Mouse (Mus musculus) C2C12 (cell line): Measurements from ENCODE around the gene Rxrg.

Source experiments
- CTCF ChIP-seq: IDR thresholded peaks from one replicate; pipeline ENCODE4 v1.5.1; 2011; ENCODE audit not compliant: control insufficient read depth, insufficient read depth, insufficient read length
- MYOD1 ChIP-seq: IDR thresholded peaks from one replicate; pipeline ENCODE4 v1.6.1; 2011; ENCODE audit warnings: low read depth; ENCODE audit not compliant: control insufficient read depth, insufficient read length

DNA sequence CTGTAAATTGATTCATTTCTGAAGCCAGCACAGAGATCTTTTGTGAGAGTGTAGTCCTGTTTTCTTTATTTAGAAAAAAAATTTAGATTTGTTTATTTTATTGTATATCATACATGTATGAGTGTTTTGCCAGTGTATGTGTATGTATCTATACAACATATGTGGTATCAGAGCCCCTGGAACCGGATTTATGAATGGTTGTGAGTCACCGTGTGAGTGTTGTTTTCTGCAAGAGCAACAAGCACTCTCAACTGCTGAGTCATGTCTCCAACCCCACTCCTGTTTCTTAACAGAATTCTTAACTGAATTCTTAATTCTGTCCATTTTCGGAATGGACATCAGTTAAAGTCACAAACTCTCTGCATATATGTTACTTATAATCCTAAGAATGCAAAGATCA lies 19.1 kb upstream of the Rxrg start:
- TF ChIP-seq CTCF (no peak), MYOD1 (no peak)
